Mouse (Mus musculus) forebrain, embryonic 15.5 days (tissue): ENCODE measurements around the gene Ntn1. TPM values are rescaled to one million over a fixed set of nuclear protein-coding genes. Genes with fewer than 3 reads are reported as not detected.

Source experiments
- ATAC-seq: fragments of 200-750 bp; cut with Nextera tagmentation; replicated peaks from 2 replicates; pipeline ENCODE4 v1.8.0; 2017; ENCODE audit warnings: mild to moderate bottlenecking, moderate TSS enrichment, moderate library complexity
- H3K27ac ChIP-seq: fragments of 300-500 bp; sonication (generic); replicated peaks from 2 replicates; pipeline ENCODE4 v1.5.1; 2015; ENCODE audit warnings: mild to moderate bottlenecking, inconsistent platforms
- H3K27me3 ChIP-seq: fragments of 300-500 bp; sonication (generic); 2 replicates; pipeline ENCODE4 v1.6.1; 2015; ENCODE audit warnings: inconsistent platforms
- H3K36me3 ChIP-seq: fragments of 300-500 bp; sonication (generic); 2 replicates; pipeline ENCODE4 v1.6.1; 2015; ENCODE audit warnings: mild to moderate bottlenecking, inconsistent platforms
- H3K4me1 ChIP-seq: fragments of 300-500 bp; sonication (generic); 2 replicates; pipeline ENCODE4 v1.6.1; 2015; ENCODE audit warnings: inconsistent platforms
- H3K4me2 ChIP-seq: fragments of 300-500 bp; sonication (generic); replicated peaks from 2 replicates; pipeline ENCODE4 v1.6.1; 2015; ENCODE audit warnings: mild to moderate bottlenecking, inconsistent platforms
- H3K4me3 ChIP-seq: fragments of 300-500 bp; sonication (generic); 2 replicates; pipeline ENCODE4 v1.5.1; 2015; ENCODE audit warnings: mild to moderate bottlenecking, inconsistent platforms
- H3K9ac ChIP-seq: fragments of 300-500 bp; sonication (generic); replicated peaks from 2 replicates; pipeline ENCODE4 v1.6.1; 2015; ENCODE audit warnings: mild to moderate bottlenecking, inconsistent platforms
- H3K9me3 ChIP-seq: fragments of 300-500 bp; sonication (generic); 2 replicates; pipeline ENCODE4 v1.6.1; 2016; ENCODE audit warnings: inconsistent platforms
- WGBS: fragments of 180-500 bp; shearing (Covaris S2); methylation state at CpG from one replicate; pipeline ENCODE4 v1.1.7; 2015; ENCODE audit warnings: mixed read lengths; 5-methylcytosine and 5-hydroxymethylcytosine counted together
- polyA plus RNA-seq: library from polyadenylated mRNA; unstranded; fragments of >200 nt; fragmentation: Nextera tagmentation; extraction: Ambion mirVana; gene quantifications from 2 replicates; pipeline ENCODE4 v1.2.1, GENCODE M21; 2015

Ntn1 gene
- polyA plus RNA-seq, 1 experiment from 2014 or later, result 8.1 TPM

- Histone ChIP-seq H3K27me3 (peaks cover 18% of the 10 kb centered on the region; the same call in 1 of the 2 replicates), H3K9ac (no peak overlapping the region), H3K9me3 (no peaks in the 10 kb centered on the region), H3K4me1 (peaks cover 15% of the 10 kb centered on the region), H3K27ac (no peak overlapping the region), H3K4me3 (no peak overlapping the region), H3K4me2 (no peak overlapping the region), H3K36me3 (no peaks in the 10 kb centered on the region)
- 66% methylated on average over 4 of the region's 4 CpGs for WGBS
- ATAC-seq, result no peak
Observed at GRCm38 (mm10) chr11:68404185-68404584, 3.6 kb upstream of the Ntn1 start.

GRCm38 (mm10) chr11:68401428-68401827, 805 bp upstream of the Ntn1 start:
- ATAC-seq, result no peak
- Histone ChIP-seq H3K27ac (no peak overlapping the region), H3K4me2 (no peak overlapping the region), H3K9ac (no peak overlapping the region), H3K9me3 (no peaks in the 10 kb centered on the region), H3K36me3 (no peaks in the 10 kb centered on the region), H3K4me1 (peaks cover 24% of the 10 kb centered on the region), H3K4me3 (no peak overlapping the region), H3K27me3 (peaks cover 34% of the 10 kb centered on the region; the same call in 1 of the 2 replicates)
- 48% methylated on average over 5 of the region's 5 CpGs for WGBS

GRCm38 (mm10) chr11:68400021-68400671, 477 bp downstream of the Ntn1 start:
- Histone ChIP-seq H3K27me3 (peaks cover 36% of the 10 kb centered on the region; the same call in 1 of the 2 replicates), H3K4me2 (peak overlapping the region; percentile 92)
- 0% methylated on average over 53 of the region's 57 CpGs for WGBS

GRCm38 (mm10) chr11:68399548-68400020, 1.0 kb downstream of the Ntn1 start:
- no peaks in the 10 kb centered on the region for H3K36me3 ChIP-seq
- peaks cover 36% of the 10 kb centered on the region; the same call in 1 of the 2 replicates for H3K27me3 ChIP-seq
- H3K4me1 ChIP-seq, result peaks cover 24% of the 10 kb centered on the region
- H3K4me3 ChIP-seq, result peak overlapping the region; percentile 46
- H3K4me2 ChIP-seq, result peak overlapping the region; percentile 92
- under 1% methylated on average over 46 of the region's 47 CpGs for WGBS
- H3K27ac ChIP-seq, result peak overlapping the region; percentile 41; the same call in 1 of the 2 replicates
- H3K9ac ChIP-seq, result peak overlapping the region; percentile 50
- no peaks in the 10 kb centered on the region for H3K9me3 ChIP-seq
- peak; percentile 90 for ATAC-seq

More at GRCm38 (mm10) chr11:68400021-68400671, 477 bp downstream of the Ntn1 start:
- peak; percentile 88 for ATAC-seq
- Histone ChIP-seq H3K4me3 (peak overlapping the region; percentile 46), H3K4me1 (peaks cover 24% of the 10 kb centered on the region), H3K9ac (peak overlapping the region; percentile 50), H3K27ac (peak overlapping the region; percentile 41; the same call in 1 of the 2 replicates), H3K9me3 (no peaks in the 10 kb centered on the region), H3K36me3 (no peaks in the 10 kb centered on the region)

- H3K4me3 ChIP-seq, result peak overlapping the region; percentile 46
Observed at GRCm38 (mm10) chr11:68398891-68399547, 1.6 kb downstream of the Ntn1 start.

GRCm38 (mm10) chr11:68395546-68395945, 5.1 kb downstream of the Ntn1 start:
- no peak overlapping the region for H3K4me3 ChIP-seq
- 67% methylated on average over 5 of the region's 5 CpGs for WGBS
- ATAC-seq, result no peak
- H3K36me3 ChIP-seq, result no peaks in the 10 kb centered on the region
- H3K9me3 ChIP-seq, result no peaks in the 10 kb centered on the region
- H3K27me3 ChIP-seq, result peaks cover 43% of the 10 kb centered on the region
- H3K4me2 ChIP-seq, result no peak overlapping the region
- peaks cover 22% of the 10 kb centered on the region for H3K4me1 ChIP-seq
- no peak overlapping the region for H3K27ac ChIP-seq
- no peak overlapping the region for H3K9ac ChIP-seq

More at GRCm38 (mm10) chr11:68398891-68399547, 1.6 kb downstream of the Ntn1 start:
- peaks cover 36% of the 10 kb centered on the region; the same call in 1 of the 2 replicates for H3K27me3 ChIP-seq
- H3K4me1 ChIP-seq, result peaks cover 24% of the 10 kb centered on the region
- no peaks in the 10 kb centered on the region for H3K36me3 ChIP-seq
- H3K9ac ChIP-seq, result peak overlapping the region; percentile 50
- no peaks in the 10 kb centered on the region for H3K9me3 ChIP-seq
- peak overlapping the region; percentile 92 for H3K4me2 ChIP-seq
- H3K27ac ChIP-seq, result peak overlapping the region; percentile 41; the same call in 1 of the 2 replicates
- peak; percentile 18; the same call in 1 of the 2 replicates for ATAC-seq
- WGBS, result 11% methylated on average over 24 of the region's 24 CpGs

GRCm38 (mm10) chr11:68394749-68395148, 5.9 kb downstream of the Ntn1 start:
- peaks cover 15% of the 10 kb centered on the region for H3K4me1 ChIP-seq
- no peaks in the 10 kb centered on the region for H3K9me3 ChIP-seq
- peaks cover 46% of the 10 kb centered on the region for H3K27me3 ChIP-seq
- H3K9ac ChIP-seq, result no peak overlapping the region
- no peak for ATAC-seq
- no peak overlapping the region for H3K4me2 ChIP-seq
- 47% methylated on average over 4 of the region's 4 CpGs for WGBS
- H3K27ac ChIP-seq, result no peak overlapping the region
- no peaks in the 10 kb centered on the region for H3K36me3 ChIP-seq
- no peak overlapping the region for H3K4me3 ChIP-seq

GRCm38 (mm10) chr11:68393897-68394490, 6.6 kb downstream of the Ntn1 start:
- no peak for ATAC-seq
- WGBS, result 48% methylated on average over 2 of the region's 2 CpGs
- H3K4me3 ChIP-seq, result no peak overlapping the region
- peaks cover 13% of the 10 kb centered on the region for H3K4me1 ChIP-seq
- no peak overlapping the region for H3K27ac ChIP-seq
- H3K27me3 ChIP-seq, result peaks cover 53% of the 10 kb centered on the region
- no peak overlapping the region for H3K9ac ChIP-seq
- no peaks in the 10 kb centered on the region for H3K9me3 ChIP-seq
- no peaks in the 10 kb centered on the region for H3K36me3 ChIP-seq
- H3K4me2 ChIP-seq, result no peak overlapping the region

- ATAC-seq, result no peak
- WGBS, result 18% methylated on average over 19 of the region's 19 CpGs
- H3K27me3 ChIP-seq, result peaks cover 63% of the 10 kb centered on the region
- H3K9ac ChIP-seq, result no peak overlapping the region
- no peak overlapping the region for H3K27ac ChIP-seq
- peaks cover 23% of the 10 kb centered on the region for H3K4me1 ChIP-seq
- H3K36me3 ChIP-seq, result no peaks in the 10 kb centered on the region
- no peaks in the 10 kb centered on the region for H3K9me3 ChIP-seq
- no peak overlapping the region for H3K4me3 ChIP-seq
- H3K4me2 ChIP-seq, result no peak overlapping the region
Observed at GRCm38 (mm10) chr11:68390381-68391287, 10.0 kb downstream of the Ntn1 start.

GRCm38 (mm10) chr11:68389621-68390020, 11.0 kb downstream of the Ntn1 start:
- H3K9me3 ChIP-seq, result no peaks in the 10 kb centered on the region
- 3% methylated on average over 8 of the region's 8 CpGs for WGBS
- no peak overlapping the region for H3K9ac ChIP-seq
- no peak overlapping the region for H3K27ac ChIP-seq
- ATAC-seq, result no peak
- H3K4me1 ChIP-seq, result peaks cover 33% of the 10 kb centered on the region
- H3K36me3 ChIP-seq, result no peaks in the 10 kb centered on the region
- H3K4me3 ChIP-seq, result no peak overlapping the region
- H3K27me3 ChIP-seq, result peaks cover 71% of the 10 kb centered on the region
- H3K4me2 ChIP-seq, result 0 out of 2 replicates have a peak overlapping the region, but pooled peaks have one; percentile 3

- 36% methylated on average over 1 of the region's 1 CpGs for WGBS
Observed at GRCm38 (mm10) chr11:68388655-68389015, 12.0 kb downstream of the Ntn1 start.

More at GRCm38 (mm10) chr11:68388655-68389015, 12.0 kb downstream of the Ntn1 start:
- no peak for ATAC-seq
- Histone ChIP-seq H3K4me2 (no peak overlapping the region), H3K4me3 (no peak overlapping the region), H3K27me3 (peaks cover 77% of the 10 kb centered on the region), H3K9me3 (no peaks in the 10 kb centered on the region), H3K36me3 (no peaks in the 10 kb centered on the region), H3K27ac (no peak overlapping the region), H3K9ac (no peak overlapping the region), H3K4me1 (peaks cover 40% of the 10 kb centered on the region)
